Mouse (Mus musculus) E14TG2a.4 (cell line): ENCODE measurements around the gene Rnf19b.

Experiments
- CTCF ChIP-seq: conservative IDR thresholded peaks from 2 replicates; pipeline ENCODE4 v1.5.1; 2014; ENCODE audit warnings: low read length
- NANOG ChIP-seq: IDR thresholded peaks from 2 replicates; pipeline ENCODE4 v1.6.1; 2014; ENCODE audit warnings: borderline replicate concordance, low read length, mixed read lengths
- POU5F1 ChIP-seq: IDR thresholded peaks from 2 replicates; pipeline ENCODE4 v1.6.1; 2014; ENCODE audit warnings: low read length, borderline replicate concordance

DNA sequence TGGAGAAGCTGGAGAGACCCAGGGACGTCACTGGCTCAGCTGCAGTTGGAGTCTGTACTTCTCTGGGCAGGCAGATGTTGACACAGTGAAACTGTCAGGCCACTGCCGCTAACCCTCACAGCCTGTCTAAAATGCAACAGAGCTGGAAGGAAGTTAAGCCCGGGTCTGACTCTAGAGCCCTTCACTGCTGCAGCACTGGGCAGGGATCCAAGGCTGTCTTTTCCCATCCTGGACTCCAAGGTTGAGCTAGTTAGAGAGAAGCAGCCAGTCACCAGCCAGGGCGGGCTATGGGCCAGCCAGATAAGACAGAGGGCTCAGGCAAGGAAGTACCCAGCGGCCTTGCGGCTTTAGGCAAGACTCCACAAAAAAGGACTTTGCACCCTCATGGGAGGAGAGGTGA, 33.3 kb upstream of the Rnf19b start:
- TF ChIP-seq CTCF = no peak
- no peak for TF ChIP-seq POU5F1
- no peak for TF ChIP-seq NANOG
